Mouse (Mus musculus): ENCODE data around the gene Ubash3b.

Ubash3b gene

GRCm38 (mm10) chr9:41091187-41091586 lies 70.3 kb downstream of the Ubash3b start:
- DNase-seq (ENCODE audit: low spot score), result no peak

DNA sequence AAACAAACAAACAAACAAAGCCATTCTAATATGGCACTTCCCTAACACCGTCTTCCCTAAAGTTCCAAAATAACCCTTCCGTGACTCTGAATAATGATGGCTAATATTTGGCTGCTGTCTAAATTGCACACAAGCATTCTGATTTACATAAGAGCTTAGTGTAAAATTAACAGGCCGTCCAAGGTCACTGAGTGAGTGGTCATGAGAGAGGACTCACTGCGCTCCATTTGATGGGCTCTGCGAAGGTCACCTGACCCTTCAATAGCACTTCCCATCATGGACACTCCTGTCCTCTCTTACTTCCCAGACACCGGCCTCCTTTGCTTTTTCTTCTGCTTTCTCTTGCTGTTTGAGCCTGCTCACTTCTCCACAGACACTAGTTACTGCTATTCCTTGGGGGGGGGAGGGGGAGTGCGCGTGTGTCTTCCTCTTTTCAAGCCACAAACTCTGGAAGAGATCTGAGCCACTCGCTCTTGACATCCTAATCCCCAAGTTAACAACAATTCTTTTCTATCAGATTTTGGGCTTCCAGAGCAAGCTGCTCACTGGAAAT lies 73.6 kb downstream of the Ubash3b start:
- no peak for DNase-seq (ENCODE audit: low spot score)

DNA sequence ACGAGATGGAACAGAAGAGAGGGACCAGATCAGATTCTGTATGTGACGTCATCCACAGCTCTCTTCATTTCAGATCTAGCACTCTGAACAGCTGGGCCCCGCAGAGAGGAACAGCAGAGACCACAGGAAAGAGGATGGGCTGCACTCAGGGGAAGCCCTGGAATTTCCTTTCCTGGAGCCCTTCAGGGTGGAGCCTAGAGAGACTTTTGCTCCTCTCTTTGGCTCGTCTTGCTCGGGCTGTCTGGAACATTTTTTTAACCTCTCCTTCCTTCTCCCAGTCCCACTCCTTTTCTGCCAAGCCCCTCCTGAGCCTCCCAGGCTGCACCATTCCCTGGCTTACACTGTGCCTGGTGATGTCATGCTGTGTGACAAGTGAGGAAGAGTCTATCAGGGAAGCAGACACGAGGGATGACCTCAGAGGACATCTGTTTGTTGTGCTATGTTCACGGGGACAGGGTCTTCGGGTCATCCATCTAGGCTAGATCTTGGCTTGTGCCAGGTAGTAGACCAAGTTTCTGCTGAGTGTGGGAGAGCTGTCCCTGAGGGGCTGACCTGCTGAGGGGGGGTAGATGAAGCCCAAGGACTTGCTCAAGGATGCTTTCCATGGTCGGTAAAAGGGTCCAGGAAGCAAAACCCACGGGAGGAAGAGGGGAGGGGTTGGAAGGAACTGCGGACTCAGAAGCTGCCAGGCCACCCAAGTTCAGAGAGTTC lies 77.2 kb downstream of the Ubash3b start:
- DNase-seq (ENCODE audit: low spot score), result peak; percentile 57

- peak; percentile 21 for DNase-seq (ENCODE audit: low spot score)
Observed at GRCm38 (mm10) chr9:41083386-41084055, 78.0 kb downstream of the Ubash3b start.

DNA sequence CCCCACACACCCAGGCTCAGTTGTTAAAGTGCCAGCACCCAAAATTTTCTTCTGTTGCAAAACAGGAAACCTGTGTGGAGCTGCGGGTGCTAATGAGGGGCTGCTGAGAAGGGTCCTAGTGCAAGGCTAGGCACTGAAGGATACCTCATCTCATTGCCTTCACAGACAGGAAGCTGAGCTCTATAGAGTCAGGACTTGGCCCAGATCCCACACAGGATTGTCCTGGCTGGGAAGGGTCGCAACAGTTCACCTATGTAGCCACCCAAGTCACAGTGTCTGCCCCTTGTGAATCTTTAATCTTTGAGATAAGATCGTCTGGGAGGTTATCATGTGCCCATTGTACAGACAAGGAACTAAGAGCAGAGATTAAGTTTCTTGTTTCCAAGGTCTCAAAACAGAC lies 78.6 kb downstream of the Ubash3b start:
- peak; percentile 31 for DNase-seq (ENCODE audit: low spot score)

DNA sequence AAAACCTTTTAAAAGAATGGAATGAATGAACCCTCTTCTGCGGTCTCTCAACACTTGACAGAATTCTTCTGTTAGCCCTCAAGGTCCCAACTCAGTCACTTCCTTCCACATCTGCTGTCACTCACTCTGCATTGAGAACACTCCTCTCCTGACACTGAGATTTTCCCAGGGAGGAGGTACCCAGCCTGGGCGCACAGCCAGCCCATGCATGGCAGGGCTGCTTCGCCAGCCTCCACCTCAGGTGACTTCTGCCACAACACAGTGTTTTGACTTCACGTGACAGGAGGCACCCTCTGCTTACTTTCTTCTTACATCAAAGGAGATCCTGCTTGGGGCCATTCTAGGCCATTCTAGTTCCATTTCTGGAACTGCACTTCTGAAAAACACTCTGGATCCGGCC lies 80.6 kb downstream of the Ubash3b start:
- DNase-seq (ENCODE audit: low spot score), result peak; percentile 95

GRCm38 (mm10) chr9:41079428-41080155 lies 81.9 kb downstream of the Ubash3b start:
- peak; percentile 26 for DNase-seq (ENCODE audit: low spot score)

GRCm38 (mm10) chr9:41078198-41078597 lies 83.3 kb downstream of the Ubash3b start:
- DNase-seq (ENCODE audit: low spot score), result peak; percentile 23

DNA sequence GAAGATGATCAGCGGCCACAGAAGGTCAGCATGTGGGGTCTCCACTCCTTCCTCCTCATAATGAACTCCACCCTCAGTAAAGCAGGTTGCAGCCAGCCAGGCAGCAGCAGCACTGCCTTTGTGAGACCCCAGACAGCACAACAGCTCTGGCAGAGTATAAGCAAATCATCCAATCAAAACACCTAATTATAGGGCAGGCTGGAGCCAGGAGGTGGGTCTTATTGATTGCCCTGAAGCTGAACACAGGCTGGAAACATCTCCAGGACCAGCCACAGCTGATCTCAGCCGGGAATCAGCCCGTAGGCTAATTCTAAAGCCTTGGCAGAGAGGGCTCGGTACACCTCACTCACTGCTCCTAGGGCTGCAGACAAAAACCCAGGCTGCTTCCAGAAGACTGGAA lies 85.3 kb downstream of the Ubash3b start:
- no peak for DNase-seq (ENCODE audit: low spot score)

DNA sequence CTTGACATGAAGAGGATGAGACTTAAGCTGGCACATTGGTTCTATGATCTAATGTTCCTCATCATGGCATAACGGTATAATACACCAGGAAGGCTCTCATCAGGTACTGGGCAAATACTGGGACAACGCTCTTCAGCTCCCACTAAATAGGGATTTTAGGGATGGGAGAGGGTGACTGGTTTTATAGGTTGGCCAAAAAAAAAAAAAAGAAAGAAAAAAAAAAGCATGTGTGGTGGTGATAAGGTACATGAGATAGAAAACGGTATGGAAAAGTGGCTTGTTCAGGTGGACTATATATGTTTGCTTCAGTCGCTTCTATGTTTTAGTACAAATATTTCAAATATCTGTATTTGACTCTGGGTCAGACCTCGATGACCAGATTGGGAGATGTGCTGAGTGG lies 86.0 kb downstream of the Ubash3b start:
- no peak for DNase-seq (ENCODE audit: low spot score)

DNA sequence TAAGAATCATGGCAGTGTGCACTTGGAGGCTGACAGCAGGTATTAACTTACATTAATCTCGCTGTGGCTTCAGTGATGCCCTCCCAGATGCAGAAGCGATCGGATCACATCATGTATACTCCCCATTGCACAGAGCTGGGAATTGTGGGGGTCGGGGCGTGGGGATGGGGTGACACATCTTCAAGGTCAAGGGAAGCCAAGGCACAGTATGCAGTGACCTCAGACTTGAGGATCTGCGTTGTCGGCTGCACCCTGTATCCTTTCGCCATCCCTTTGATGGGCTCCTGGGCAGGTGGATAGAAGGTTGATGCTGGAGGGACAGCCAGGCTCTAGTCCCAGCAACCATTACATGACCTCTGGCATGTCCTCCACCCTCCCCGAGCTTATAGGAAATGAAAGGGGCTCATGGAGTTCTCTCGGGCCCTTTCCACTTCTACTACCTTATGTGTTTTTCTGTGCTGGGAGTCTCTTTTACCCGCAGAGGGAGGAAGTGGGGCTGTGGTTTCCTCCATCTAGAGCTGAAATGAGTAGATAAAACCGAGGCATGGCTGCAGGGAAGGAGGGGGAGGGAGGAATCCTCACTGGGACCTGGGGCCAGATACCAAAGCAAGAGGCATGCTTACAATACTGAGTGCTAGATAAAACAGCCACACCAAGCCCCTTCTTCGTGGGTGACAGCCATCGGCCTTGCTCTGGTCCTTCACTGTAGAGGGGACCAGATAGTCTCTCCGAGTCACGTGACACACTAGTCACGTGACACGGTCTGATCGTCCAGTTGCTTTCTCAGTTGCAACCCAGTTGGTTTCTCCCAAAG lies 88.1 kb downstream of the Ubash3b start:
- DNase-seq (ENCODE audit: low spot score), result peak; percentile 89

- peak; percentile 38 for DNase-seq (ENCODE audit: low spot score)
Observed at GRCm38 (mm10) chr9:41072786-41073185, 88.7 kb downstream of the Ubash3b start.

DNA sequence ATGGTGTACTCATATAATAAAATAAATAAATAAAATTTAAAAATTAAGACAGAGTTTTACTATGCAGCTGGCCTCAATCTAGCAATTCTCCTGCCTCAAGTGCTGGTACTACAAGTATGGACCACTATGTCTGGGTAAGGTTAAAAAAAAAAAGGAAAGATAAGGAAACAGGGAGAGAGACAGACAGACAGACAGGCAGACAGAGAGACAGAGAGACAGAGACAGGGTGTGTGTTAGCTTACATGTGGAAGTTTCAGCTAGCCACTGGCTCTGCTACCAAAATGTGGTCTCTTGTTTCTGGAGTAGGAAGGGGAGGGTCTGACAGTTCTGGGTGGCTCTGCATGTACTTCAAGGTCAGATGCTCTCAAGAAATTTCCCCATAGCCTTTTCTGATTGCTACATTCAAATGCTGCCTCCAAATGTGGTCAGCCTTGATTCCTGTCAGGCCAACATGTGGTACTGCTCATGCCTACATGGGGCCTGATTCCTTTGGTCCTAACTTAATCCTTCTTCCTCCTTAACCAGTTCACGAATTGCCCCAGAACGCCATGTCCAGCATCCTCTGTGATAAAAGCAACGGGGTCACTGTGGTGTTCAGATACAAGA lies 89.5 kb downstream of the Ubash3b start:
- DNase-seq (ENCODE audit: low spot score), result no peak

- no peak for DNase-seq (ENCODE audit: low spot score)
Observed at GRCm38 (mm10) chr9:41070761-41071181, 90.7 kb downstream of the Ubash3b start.

DNA sequence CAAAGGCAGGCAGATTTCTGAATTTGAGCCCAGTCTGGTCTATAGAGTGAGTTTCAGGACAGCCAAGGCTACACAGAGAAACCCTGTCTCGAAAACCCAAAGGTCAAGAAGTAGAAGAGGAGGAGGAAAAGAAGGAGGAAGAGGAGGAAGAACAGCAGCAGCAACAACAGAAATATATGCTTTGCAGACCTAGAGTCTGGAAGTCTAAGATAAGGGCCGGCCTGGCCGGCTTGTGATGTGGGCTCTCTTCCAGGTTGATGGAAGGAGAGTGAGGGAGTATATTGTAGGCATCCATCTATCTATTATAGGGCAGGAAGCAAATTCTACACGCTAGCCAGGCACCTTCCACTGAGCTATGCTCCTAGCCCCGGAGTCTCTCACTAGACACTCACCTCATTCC lies 92.0 kb downstream of the Ubash3b start:
- DNase-seq (ENCODE audit: low spot score), result no peak

GRCm38 (mm10) chr9:41061446-41061845 lies 100.1 kb downstream of the Ubash3b start:
- no peak for DNase-seq (ENCODE audit: low spot score)

GRCm38 (mm10) chr9:41060617-41061016 lies 100.9 kb downstream of the Ubash3b start:
- DNase-seq (ENCODE audit: low spot score), result no peak

DNA sequence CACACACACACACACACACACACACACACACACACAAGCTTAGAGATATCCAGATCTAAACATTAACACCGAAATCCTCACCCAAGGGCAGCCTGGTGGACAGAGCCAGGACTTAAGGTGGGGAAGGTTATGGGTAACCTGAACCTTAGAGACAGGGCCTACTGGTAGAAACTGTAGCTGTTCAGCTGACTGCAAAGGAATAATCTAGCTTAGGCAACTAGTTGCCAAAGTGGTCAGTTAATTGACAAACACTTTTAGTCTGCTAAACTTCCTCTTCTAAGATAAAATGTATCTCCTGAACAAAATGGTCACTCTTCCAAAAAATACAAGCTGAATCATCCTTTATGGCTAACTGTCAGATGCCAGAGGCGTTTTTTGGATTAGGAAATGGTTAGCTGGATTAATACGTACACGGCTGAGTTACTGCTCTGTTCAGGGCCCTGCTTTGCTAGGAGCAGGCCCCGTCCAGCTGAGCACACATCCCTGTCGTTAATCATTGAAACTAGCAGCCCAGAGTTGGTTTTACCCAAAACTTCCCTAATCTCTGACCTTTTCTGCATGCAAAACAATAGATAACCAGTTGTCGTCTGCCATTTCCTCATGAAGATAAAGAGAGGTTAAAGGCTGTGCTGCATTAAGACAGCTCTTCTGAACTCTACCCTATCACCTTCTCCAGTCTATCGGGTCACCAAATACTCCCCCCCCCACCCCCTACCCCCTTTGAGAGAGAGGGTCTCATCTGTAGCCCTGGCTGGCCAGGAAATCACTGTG lies 102.5 kb downstream of the Ubash3b start:
- DNase-seq (ENCODE audit: low spot score), result no peak

DNA sequence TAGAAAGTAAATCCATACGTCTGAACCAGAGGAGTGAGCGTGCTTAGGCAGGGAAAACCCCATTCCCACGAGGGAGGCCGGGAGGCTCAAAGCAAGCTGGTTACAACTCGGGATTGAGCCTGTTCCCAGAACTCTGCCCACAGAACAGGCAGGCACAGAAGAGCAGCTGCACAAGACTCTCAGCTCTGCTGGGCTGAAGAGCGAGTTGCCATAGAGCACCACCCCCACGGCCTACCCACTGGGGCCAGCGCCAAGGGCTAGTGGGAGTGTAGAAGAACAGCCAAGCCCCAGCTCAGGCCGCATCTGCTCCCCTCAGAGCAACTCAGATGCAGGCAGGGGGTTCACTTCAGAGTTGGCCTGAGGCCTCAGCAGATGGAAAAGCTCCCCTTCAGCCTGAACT lies 107.3 kb downstream of the Ubash3b start:
- DNase-seq (ENCODE audit: low spot score), result no peak

DNA sequence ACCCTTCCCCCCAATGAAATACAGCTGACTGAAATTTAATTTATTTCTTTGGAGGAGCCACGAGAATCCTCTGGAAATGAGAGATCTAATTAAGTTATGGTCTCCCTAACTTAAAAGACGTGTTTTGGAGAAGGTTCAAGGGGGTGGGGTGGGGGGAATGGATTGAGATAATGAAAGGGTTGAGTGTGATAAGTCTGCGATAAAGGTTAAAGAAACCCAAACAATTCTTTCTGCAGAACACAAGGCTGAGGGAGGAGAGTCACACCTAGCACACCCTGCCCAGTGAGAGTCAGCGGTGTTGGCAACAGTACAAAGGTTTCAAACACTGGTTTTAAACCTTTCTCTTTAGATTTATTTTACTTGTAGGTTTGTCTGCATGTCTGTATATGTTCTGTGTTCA lies 108.0 kb downstream of the Ubash3b start:
- no peak for DNase-seq (ENCODE audit: low spot score)

Data from T-cell, adult 2 months (primary cell).